Mouse (Mus musculus): Measurements from ENCODE around the gene Gm20661.

GRCm38 (mm10) chr9:107967437-107967836, 15.4 kb upstream of the Gm20661 start:
- TF ChIP-seq POLR2A (IDR thresholded peaks at IDR 0.05; ENCODE audit: insufficient read length, low read depth) (no peak), SRF (IDR thresholded peaks at IDR 0.05; ENCODE audit: control insufficient read depth, insufficient read length, low read depth) (no peak), MAX (IDR thresholded peaks at IDR 0.05; ENCODE audit: low read depth) (no peak), MYOD1 (IDR thresholded peaks at IDR 0.05; ENCODE audit: control insufficient read depth in 1 of 3, insufficient read length in 2 of 3, low read depth in 2 of 3) (no peak), E2F4 (IDR thresholded peaks at IDR 0.05; ENCODE audit: insufficient read depth) (no peak), POLR2AphosphoS2 (IDR thresholded peaks at IDR 0.05; ENCODE audit: insufficient read length, low read depth) (no peak), CEBPB (IDR thresholded peaks at IDR 0.05; ENCODE audit: insufficient read depth, poor library complexity, severe bottlenecking) (no peak), TCF3 (IDR thresholded peaks at IDR 0.05; ENCODE audit: insufficient read length, low read depth) (no peak), REST (IDR thresholded peaks at IDR 0.05; ENCODE audit: insufficient read depth, insufficient read length) (no peak), MYOG (IDR thresholded peaks at IDR 0.05; ENCODE audit: control insufficient read depth in 1 of 3, insufficient read depth in 1 of 3, insufficient read length in 2 of 3, low read depth in 2 of 3) (no peak)

All from myocyte (in vitro differentiated cells).